Mouse (Mus musculus) ovary, postnatal 36 days (tissue): Measurements from ENCODE around the gene Mpv17l2.

Source experiments
- DNase-seq: peaks from one replicate; pipeline ENCODE4 v3.0.0; 2022; ENCODE audit warnings: low spot score, mixed read lengths

Mpv17l2 gene

GRCm38 (mm10) chr8:70760775-70761406 lies at the start of gene Mpv17l2:
TSS of gene Mpv17l2 (minus strand) at chr8:70760946.
- DNase-seq, result peak; percentile 91

- no peak for DNase-seq
Measured at GRCm38 (mm10) chr8:70808955-70809701, 48.4 kb upstream of the Mpv17l2 start.

- no peak for DNase-seq
Measured at GRCm38 (mm10) chr8:70808239-70808638, 47.5 kb upstream of the Mpv17l2 start, which contains the start of gene Il12rb1. TSS of gene Il12rb1 (plus strand) at chr8:70808449.

DNA sequence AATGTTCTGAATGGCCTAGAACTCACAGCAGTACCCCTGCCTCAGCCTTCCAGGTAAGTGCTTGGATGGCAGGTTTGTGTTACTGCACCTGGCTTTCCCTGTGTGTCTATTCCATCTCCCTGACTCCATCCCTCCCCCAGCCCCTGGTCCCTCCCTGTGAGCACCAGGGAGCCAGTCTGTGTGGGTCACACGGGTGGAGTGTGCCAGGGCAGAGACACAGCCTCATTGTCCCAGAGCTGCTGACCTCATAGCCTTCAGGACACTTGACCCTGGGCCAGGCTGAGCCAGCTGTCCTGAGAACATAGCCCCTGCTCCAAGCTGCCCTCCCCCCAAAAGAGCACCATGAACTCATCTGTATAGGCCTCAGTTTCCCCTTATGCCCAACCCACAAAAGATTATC lies 46.6 kb upstream of the Mpv17l2 start:
- DNase-seq, result no peak

DNA sequence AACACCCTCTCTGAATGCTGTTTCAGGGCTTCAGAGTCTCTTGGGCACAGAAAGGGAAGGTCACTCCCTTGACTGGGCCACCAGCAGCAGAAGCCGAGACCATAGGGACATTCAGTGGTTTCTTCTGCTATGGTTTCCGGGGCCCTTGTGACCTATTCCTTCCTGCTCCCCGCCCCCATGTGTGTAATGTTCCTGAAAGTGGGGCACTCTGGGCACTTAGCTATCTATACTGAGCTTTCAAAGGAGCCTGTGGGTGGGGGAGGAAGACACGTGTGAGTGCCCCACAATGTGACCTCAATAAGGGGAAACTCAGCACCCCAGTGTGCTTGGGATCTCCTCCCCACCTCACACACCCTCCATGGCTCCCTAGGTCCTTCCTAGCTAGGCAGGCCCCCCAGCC lies 45.8 kb upstream of the Mpv17l2 start:
- DNase-seq, result no peak

- DNase-seq, result peak; percentile 84
Measured at GRCm38 (mm10) chr8:70804481-70805206, 43.9 kb upstream of the Mpv17l2 start, which contains the start of gene Mast3. TSS of gene Mast3 (minus strand) at chr8:70805054.

GRCm38 (mm10) chr8:70803761-70804480 lies 43.2 kb upstream of the Mpv17l2 start:
- peak; percentile 46 for DNase-seq

DNA sequence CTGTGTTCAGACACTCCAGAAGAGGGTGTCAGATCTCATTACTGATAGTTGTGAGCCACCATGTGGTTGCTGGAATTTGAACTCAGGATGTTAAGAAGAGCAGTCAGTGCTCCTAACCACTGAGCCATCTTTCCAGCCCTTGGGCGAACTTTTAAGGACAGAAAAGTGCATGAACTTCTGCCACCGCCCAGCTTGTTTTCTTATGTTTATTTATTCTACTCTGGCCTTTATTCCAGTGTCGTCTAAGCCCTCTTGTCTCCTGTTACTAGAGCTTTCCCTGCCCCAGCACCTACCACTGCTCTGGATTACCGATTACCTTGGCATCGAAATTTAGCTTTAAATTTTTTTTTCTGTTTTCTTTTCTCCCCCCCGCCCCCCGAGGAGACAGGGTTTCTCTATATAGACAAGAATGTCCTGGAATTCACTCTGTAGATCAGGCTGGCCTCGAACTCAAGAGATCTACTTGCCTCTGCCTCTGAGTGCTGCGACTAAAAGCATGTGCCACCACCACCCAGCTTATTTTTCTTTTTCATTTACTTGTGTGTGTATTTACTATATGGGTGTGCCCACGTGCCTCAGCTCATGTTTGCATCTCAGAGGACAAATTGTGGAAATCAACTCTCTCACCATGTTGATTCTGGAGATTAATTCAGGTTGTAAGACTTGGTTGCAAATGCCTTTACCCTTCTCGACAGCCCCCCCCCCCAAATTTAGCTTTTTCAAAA lies 42.2 kb upstream of the Mpv17l2 start:
- no peak for DNase-seq

- DNase-seq, result no peak
Measured at GRCm38 (mm10) chr8:70801830-70802229, 41.1 kb upstream of the Mpv17l2 start.

DNA sequence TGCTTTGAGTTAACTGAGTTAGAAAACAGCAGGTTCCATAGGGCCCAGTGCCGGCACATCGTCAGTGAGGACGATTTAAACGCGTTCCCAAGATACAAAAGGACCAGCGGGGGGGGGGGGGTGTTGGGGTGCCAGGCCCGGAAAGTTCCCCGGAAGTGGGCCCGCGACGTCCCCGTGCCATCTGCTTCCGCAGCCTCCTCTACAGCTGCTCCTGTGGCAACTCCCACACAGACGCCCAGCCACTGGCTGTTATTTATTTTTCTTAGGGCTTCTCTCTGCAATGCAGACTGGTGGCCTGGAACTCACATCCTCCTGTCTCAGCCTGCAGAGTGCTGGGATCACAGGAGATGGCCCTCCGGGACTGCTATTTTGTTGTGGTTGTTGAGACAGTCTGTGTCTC lies 40.4 kb upstream of the Mpv17l2 start:
- DNase-seq, result no peak

DNA sequence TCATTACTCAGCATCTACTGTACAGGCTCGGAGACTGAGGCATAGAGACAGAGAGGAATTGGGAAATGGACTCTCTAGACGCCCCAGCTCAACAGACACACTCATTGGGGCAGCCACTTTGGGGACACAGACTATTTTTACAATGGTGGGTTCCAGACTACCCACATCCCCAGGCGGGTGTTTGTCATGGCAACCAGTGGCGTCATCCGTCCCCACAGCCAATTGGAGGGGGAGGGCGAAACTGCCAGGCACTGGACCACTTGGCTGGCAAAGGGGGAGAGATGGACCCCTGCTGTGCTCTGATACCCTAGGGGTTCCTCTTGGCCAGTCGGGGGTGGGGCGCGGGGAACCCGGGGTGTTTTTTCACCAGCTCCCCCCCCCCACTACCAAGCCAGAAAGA lies 39.9 kb upstream of the Mpv17l2 start:
- no peak for DNase-seq

GRCm38 (mm10) chr8:70798281-70798680 lies 37.5 kb upstream of the Mpv17l2 start:
- DNase-seq, result no peak

GRCm38 (mm10) chr8:70797081-70798070 lies 36.6 kb upstream of the Mpv17l2 start:
- DNase-seq, result peak; percentile 86

- DNase-seq, result peak; percentile 87
Measured at GRCm38 (mm10) chr8:70796403-70797080, 35.8 kb upstream of the Mpv17l2 start.

DNA sequence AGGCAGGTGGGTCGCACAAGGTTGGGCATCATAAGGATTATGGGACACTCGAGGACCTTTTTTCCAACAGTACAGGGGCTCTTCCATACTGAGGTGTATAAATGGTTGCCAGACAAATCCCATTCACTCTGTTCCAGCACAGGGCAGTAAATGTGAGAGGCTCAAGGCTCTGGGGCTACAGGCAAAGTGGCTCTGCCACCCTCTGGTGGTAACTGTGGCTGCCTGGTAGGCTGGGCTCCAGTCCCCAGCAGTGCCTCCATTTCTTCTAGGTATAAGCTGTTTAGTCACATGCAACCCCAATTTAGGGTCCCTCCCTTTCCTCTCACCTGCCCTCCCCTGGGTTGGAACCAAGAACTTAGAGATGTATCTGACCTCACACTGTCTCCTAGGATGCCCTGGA lies 34.6 kb upstream of the Mpv17l2 start:
- DNase-seq, result no peak

DNA sequence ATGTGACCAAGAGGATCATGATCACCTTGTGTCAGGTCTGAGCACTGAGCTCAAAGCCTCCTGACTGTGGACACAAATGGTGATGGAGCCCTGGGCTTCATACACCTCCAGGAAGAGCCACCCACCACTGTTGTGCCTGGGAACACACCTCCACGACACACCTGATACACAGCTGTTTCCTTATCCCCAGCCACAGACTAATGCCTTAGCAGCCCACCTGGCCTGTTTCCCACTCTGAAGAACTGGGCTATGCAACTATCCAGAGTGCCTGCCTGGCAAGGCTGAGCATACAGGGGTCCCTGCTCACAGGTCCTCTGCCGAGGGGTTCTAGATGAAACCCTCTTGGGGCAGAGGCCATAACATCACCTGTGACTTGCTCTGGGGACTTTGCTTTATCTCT lies 33.5 kb upstream of the Mpv17l2 start:
- no peak for DNase-seq

- no peak for DNase-seq
Measured at GRCm38 (mm10) chr8:70792700-70793099, 32.0 kb upstream of the Mpv17l2 start.

GRCm38 (mm10) chr8:70791975-70792691 lies 31.4 kb upstream of the Mpv17l2 start:
- DNase-seq, result peak; percentile 99

- no peak for DNase-seq
Measured at GRCm38 (mm10) chr8:70791294-70791701, 30.6 kb upstream of the Mpv17l2 start.
